Mouse (Mus musculus): ENCODE data around the gene Acsl1.
A peak's percentile ranks its signal among the peaks of the same experiment; 100 is the strongest.

Acsl1 gene

DNA sequence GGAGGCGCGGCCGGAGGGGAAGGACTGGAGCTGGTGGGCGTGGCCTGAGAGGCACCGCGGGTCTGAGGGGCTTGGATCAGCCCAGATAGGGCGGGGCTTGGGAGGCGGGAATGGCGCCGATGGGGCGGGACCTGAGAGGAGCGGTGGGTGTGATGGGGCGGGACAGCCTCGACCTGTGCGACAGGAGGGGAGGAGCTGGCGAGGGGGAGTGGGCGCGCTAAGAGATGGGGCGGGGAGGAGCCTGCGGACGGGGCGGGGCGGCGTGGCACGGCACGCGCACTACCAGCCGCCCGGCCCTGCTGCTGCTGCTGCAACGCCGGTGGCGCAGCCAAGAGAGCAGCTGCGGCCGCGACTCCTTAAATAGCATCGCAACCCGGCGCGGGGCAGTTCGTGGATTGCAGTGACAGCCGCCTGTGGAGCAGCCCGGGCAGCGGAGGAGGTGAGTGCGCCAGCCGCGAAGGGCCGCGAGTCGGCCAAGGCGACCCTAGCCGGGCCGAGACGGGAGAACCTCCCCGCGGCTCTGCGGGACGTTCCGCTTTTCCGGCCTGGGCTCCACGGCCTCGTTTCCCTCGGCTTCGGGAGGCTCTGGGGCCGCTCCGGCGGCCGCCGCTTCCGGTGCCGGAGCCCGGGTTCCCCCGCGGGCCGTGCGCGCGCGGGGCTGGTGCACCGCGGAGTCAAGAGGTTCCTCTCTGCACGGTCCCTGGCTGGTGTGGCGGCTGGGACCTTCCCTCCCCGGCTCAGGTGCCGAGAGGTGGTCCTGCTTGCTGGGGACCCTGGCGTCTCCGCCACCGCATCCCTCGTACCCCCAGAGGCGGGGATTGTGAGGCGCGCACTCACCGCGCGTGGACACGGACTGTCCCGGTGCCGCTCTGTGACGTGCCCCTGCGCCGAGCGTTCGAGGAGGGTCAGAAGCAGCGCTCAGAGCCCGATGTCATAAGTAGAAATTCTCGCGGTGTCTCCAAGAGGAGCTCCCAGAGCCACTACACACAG, at the start of gene Acsl1:
TSS of gene Acsl1 (plus strand) at position 246 of the 990 bp plus-strand sequence.
- peak; percentile 98 for DNase-seq (ENCODE audit: low read depth, low spot score)

DNA sequence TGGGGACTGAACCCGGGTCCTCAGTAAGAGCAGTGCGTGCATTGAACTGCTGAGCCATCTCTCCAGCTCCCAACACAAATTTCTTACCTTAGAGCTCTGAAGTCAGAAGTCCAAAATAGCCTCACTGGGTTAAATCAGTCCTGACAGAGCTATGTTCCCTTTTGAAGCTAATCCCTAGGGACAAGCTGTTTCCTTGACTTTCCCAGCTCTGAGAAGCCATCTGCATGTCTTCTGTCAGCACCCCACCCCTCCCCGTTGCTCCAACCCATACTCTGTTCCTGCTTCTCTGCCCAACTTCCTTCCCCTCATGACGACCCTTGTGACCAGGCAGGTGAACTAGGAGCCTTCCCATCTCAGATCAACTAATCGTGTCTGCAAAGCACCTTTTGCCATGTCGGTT, 49.3 kb upstream of the Acsl1 start:
- DNase-seq (ENCODE audit: low read depth, low spot score) = no peak

DNA sequence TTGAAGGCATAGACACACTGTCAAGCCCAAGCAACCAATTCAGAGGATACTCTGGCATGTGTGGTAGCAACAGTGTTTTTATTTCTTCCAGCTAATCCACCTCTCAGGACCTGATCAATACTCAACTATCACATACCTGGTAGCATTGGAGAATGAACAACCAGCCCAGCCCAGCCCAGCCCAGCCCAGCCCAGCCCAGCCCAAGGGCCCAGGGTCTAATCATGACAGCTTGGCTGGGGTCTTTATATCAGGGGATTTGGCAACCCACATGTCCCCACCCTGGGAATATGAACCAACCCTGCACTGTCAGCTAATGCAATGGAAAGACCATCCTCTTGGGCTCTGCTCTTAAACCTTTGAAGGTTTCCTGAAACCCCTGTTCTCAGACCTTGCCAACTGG, 42.9 kb upstream of the Acsl1 start:
- DNase-seq (ENCODE audit: low read depth, low spot score) = no peak

DNA sequence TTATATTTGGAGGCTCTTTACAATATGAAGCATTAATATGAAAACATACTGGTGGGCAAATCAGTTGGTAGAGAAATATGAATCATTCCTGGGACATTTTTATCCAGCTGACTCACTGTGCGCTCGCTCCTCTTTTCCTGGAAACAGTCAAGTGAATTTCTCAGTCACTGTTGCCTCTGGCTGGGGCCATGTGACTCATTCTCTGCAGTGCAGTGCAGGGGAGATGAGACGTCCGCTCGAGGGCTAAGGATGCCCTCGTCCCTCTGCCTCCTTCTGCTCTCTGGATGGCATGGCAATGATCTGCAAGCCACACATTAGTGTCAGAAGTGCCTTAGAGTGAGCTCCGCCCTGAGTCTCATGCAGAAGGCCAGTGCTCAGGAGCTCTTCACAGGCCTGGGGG, 41.0 kb upstream of the Acsl1 start:
- DNase-seq (ENCODE audit: low read depth, low spot score) = peak; percentile 96

DNA sequence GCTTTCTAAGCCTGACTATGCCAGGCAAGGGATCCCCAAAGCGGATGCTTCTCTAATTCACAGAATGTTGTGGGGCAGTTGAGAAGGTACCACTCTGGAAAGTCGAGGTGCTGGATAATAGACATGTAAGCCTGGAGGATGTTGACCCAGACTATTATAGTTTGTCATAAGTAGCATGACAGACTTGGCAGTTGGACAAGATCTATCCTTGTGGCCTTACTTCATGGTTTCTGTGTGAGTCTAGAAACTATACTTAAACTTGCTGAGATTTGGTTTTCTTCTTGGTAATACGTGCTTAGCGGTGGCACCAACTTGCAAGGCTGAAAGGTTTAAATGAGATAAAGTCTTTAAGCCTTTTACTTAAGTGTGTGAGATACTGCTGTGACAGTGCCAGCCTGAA, 38.9 kb upstream of the Acsl1 start:
- DNase-seq (ENCODE audit: low read depth, low spot score) = peak; percentile 53

DNA sequence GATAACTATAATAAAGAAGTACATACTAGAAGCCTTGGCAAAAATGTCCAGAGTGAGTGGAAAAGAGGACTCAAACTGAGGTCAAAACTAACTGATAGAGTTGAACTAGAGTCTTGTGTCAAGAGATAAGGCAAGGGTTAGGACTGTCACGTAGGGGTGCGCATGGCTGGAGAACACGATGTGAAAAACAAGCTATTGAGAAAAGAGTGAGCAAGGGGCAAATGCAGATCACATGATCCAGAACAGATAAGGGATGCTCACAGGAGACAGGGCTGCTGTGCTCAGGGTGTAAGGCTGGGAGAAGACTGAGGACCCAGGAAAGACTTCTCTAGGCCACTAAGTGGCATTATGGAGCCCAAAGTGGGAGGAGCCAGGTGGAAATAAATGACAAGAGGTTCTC, 38.3 kb upstream of the Acsl1 start:
- no peak for DNase-seq (ENCODE audit: low read depth, low spot score)

DNA sequence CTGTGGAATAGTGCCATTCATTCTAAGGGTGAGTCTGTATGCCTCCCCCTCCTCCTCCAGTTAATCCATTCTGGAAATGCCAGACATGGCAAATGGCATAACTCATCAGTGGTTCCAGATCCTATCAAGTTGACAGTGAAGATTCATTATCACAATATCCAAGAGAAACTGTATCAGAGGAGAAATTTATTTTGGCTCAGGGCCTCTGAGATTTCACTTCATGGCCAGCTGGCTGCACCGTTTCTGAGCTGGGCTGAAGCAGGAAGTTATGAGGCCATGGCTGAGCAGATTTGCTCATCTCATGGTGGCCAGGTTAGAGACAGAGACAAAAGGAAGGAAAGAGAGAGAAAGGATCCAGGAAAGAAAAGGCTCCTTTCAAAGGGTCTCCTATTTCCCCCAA, 37.2 kb upstream of the Acsl1 start:
- DNase-seq (ENCODE audit: low read depth, low spot score) = no peak

DNA sequence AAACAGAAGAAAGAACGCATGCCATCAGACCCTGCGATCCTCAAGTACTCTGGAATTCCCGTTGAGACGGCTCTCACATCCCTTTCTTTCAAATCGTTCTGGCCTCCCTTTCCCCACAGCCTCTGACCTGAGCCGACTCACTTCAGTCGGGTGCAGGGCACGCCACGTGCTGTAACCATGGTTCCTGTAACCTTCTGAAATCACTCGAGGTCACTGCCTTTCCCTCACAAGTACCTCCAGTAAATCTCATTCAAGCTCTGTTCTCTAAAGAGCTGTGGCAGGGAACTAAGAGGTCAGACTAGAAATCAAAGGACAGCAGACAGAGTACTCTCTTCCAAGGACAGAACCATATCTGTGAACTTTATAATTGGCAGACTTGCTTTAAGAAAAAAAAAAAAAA, 32.3 kb upstream of the Acsl1 start:
- DNase-seq (ENCODE audit: low read depth, low spot score) = no peak

DNA sequence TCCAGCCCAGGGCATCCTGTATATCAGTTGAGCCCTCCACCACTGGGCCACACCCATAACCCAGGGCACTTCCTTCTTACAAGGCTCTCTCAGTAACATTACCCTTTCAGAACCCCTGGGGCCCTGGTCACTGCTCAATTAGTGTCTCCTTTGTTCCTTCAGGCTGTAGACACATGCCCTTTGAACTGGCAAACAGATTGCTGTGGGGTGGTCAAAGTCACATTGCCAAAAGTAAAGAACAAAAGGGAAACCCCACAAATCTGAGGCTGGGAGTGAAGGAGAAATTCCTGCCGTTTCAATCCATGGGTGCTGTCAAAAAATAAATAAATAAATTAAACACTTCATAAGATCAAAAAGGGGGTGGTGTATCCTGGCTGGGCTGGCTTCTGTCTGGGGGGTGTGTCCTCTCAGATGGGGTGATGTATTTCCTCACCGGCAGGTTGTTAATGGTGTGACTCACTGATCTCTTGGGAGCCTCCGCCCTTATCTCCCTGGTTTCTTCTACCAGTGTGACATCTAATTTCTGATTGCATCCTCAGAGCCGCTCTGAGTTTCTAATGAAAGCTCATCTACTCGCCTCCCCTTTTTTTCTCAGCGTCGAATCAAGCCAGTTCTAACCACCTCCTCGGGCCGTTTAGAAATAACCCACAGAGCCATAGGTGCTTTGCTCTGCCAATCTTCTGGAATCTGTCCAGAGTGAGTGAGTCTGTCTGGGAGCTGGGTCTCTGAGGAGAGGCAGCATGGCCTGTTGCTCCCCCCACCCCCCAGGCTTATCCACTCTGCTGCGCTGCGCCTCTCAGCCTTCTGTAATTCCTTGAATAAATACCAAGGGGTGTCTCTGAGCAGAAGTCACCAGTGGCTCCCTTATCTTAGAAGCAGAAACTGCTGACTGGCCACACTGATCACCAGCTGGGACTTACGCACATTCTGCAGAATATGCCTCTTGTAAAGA, 24.6 kb upstream of the Acsl1 start:
- peak; percentile 59 for DNase-seq (ENCODE audit: low read depth, low spot score)

DNA sequence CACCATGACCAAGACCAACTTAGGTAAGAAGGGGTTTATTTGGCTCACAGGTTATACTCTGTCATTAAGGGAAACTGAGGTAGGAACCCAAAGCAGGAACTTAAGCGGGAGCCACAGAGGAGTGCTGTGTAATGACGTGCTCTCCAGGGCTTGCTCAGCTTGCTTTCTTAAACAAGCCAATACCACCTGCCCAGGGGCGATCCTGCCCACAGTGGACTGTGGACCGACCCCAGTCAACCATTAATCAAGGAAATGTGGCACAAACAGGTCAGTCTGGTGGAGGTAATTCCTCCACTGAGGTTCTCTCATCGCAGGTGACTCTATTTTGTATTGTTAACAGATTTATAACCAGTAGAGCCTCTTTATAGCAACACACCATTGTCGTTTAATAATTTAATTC, 23.5 kb upstream of the Acsl1 start:
- DNase-seq (ENCODE audit: low read depth, low spot score) = no peak

DNA sequence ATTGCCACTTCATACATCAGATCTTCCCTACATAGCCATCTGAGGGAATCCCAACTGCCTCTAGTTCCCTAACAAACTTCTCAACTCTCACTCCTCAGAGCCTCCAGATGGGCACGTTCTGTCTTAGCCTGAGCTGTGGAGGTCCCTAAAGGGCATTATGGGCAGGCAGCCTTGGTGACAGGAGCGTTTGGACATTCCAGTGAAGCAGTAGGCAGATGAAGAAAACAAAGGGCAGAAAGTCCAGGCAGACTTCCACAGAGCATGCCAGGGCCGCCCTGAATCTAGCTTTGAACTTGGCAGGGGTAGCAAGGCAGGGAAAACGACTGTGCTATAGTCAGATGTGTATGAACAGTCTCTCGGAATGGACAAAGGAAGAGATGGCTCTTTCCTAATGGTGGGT, 22.2 kb upstream of the Acsl1 start:
- DNase-seq (ENCODE audit: low read depth, low spot score) = no peak

DNA sequence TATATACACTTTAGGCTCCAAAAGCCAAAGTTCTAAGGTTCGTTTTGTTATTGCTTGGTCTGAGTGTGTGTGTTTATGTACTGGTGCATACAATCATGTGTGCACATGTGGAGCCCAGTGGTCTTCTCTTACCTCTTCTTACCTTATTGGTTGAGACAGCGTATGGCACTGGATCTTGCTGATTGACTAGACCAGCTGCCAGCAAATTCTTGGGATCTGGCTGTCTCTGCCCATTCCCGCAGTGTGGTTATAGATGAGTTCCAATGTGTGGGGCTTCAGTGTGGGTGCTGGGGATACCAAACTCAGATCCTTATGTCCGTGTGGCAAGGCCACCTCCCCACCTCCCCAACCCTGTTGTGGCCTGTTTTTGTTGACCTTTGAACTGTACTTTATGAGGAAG, 21.8 kb upstream of the Acsl1 start:
- DNase-seq (ENCODE audit: low read depth, low spot score) = no peak

DNA sequence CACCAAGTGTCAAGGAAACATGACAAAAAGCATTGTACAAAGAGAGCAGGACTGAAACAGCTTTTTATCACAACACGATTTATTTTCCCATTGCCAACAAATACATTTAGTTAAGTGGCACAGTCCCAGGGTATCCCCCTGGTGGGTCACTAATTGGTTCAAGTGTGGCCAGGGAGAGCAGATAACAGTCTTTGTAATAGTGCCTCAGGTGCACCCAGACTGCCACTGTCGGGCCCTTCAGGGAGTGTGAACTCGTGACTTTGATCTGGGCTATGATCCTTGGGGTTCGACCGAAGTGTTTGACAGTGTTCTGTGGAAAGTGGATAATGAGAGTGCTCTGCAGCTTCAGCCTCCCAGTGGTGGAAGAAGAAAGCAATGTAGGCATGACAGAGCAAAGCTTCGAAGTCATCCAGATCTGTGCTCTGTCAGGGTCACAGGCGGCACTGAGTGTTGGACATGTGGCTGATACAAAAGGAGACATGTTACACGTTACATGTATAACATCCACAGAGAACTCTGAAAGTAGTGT, 21.1 kb upstream of the Acsl1 start:
- DNase-seq (ENCODE audit: low read depth, low spot score) = no peak

DNA sequence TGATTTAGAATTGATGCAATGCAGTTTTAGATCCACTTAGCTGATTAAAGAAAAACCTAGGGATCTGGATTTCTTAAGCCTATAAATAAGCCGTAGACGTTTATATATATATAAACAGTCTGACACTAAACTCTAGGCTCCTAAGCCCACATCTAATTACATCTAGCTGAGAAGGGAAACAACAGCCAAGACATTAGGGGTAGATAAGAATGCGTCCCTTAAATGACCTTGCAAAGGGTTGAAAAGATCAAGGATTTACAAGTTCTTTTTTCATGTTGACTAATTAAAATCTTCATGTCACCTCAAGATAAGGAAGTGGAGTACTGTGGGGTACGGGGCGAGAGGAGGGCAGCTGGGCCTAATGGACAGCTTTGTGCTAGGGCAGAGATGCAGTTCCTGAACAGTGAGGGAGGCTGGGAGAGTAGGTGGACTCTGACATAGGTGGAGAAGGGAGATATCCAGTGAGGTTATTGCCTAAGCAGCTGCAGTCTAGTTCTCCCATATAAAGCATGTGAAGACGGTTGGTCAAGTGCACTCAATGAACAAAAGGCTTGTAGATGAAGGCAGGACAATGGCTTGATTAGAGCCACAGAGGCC, 12.5 kb upstream of the Acsl1 start:
- DNase-seq (ENCODE audit: low read depth, low spot score) = no peak

DNA sequence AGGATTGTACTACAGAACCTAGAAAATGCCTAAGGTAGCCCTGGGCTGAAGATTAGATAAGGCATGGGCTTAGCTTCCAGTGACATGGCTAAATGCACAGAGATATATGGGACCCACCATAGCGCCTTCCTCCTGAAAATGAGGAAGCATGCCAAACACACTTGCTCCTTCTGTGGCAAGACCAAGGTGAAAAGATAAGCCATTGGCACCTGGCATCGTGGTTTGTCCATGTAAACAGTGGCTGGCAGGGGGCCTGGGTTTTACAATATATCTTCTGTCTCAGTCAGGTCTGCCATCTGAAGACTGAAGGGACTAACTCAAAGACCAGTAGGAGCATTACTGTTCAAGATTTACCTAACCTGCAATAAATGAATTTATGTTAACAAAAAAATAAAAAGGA, 2.4 kb upstream of the Acsl1 start:
- DNase-seq (ENCODE audit: low read depth, low spot score) = peak; percentile 32

DNA sequence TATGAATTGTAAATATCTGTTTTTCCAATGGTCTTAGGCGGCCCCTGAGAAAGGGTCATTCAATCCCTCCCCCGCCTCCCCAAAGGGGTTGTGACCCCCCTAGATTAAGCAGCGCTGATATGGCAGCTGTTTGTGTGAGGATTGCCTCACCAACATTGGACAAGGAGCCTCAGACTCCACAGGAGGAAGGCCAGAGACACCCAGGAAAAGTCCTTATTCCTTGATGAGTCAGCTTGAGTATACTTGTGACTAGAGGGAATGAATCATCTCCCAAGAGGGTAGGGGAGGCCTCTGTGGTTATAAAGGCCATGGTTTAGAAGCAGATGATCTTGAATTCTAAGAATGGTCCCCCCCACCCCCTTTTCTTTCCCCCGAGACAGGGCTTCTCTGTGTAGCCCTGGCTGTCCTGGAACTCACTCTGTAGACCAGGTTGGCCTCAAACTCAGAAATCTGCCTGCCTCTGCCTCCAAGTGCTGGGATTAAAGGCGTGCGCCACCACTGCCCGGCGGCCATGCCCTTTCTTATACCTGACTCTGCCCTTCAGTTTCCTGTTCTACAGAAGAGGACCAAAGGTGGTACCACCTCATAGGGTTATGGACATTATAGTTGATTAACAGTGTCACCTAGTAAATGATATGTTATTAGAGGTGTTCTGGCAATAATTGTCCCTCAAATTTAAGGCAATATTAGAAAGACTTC, 1.6 kb upstream of the Acsl1 start:
- DNase-seq (ENCODE audit: low read depth, low spot score) = peak; percentile 95

DNA sequence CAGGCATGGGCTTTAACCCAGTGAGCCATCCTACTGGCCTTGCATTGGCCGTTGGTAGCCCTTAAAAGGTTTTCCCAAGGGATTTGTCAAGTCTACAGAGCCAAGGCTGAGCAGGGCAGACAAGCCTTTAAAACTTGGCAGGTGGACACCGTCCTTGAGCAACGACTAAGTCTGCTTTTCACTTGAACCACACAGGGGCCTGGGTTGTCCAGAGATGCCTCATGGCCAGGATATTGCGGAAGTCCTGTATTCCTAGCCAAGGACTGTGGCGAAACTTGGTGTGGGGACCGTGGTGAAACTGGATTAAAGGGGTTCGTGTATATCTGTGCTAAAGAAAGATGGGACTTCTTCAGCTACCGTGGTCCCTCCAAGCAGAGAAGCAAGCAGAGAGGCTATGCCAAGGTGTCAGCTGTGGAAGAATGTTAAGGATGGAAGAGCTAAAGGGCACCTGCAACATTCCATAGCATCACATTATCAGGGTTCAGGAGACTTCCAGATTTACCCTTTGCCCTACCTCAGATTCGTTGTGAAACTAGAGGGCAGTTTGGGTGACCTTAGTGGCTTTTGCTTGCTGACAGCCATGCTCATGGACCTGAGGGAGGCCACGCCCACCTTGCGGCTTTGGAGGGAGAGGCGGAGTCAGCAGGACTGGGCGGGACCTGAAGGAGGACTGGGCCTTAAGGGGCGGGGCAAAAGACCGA, 596 bp upstream of the Acsl1 start:
- peak; percentile 74 for DNase-seq (ENCODE audit: low read depth, low spot score)

DNA sequence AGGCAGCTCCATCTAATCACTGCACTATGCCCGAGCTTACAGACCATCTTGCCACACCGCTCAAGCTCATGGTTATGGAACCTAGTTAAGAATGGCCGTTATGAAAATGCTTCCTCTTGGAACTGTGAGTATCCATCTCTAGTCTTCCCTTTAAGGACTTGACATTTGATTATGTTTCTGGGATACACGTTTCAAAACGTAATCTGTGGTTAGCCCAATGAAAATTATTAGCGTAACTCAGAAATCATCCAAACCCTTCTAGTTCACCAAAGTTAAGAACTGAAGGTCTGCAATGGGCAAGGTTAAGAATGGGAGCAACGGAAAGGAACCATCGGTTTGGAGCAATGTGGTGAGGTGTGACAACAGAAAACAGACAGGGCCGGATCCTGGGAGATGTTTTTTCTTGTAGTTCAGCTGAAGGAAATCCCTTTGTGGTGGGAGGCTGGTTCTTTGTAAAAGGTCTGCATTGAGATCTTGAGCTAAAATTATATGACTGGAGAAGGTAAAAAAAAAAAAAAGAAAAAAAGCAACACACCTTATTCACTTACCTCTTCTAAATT, 1.2 kb downstream of the Acsl1 start:
- DNase-seq (ENCODE audit: low read depth, low spot score) = peak; percentile 14

DNA sequence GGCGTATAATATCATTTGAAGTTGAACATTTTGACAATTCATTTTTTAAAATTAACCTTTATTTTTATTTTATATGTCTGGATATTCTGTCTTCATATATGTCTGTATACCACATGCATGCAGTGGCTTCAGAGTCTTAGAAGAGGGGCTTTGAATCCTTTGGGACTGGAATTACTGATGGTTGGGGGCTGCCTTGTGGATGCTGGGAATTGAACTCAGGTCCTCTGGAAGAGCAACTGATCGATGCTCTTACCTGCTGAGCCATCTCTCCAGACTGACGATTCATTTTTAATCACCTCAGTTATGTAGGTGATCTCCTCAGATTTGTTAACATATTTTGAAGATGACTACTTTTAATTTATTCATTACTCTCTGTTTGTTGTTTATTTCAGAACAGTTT, 3.3 kb downstream of the Acsl1 start:
- DNase-seq (ENCODE audit: low read depth, low spot score) = no peak

DNA sequence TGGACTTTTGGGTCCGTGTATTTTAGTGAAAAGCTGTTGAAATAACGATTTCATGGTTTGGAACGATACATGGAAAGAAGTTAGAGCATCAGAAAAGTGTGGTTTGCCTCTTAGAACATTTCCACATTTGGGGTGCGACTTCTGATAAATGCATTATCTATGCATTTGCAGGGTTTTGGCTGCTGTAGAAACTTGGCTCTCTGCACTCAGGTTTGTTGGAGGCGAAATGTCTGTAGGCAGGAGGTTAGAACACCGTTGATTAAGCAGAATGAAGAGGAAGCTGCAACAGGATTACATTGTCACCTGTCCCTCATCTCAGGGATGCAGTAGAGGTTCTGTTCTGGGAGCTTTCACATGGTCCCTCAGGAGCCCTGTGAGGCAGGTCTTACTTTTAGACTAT, 3.8 kb downstream of the Acsl1 start:
- DNase-seq (ENCODE audit: low read depth, low spot score) = no peak

Data from 3T3-L1 (cell line).